Mouse (Mus musculus) thymus, adult 2 months (tissue): ENCODE data around the gene Dnttip2.

ENCODE experiments used
- CTCF ChIP-seq: fragments of 200-500 bp; IDR thresholded peaks from 2 replicates; pipeline ENCODE4 v1.5.1; 2012; ENCODE audit warnings: mild to moderate bottlenecking, control low read depth, low read length, moderate library complexity, borderline replicate concordance; ENCODE audit not compliant: control insufficient read depth, poor library complexity, insufficient read depth; ENCODE audit errors: extremely low read depth
- POLR2A ChIP-seq: fragments of 200-500 bp; IDR thresholded peaks from 2 replicates; pipeline ENCODE4 v1.6.1; 2012; ENCODE audit warnings: mild to moderate bottlenecking, low read length, control low read depth, moderate library complexity; ENCODE audit not compliant: control insufficient read depth, poor library complexity, insufficient read depth; ENCODE audit errors: extremely low read depth

DNA sequence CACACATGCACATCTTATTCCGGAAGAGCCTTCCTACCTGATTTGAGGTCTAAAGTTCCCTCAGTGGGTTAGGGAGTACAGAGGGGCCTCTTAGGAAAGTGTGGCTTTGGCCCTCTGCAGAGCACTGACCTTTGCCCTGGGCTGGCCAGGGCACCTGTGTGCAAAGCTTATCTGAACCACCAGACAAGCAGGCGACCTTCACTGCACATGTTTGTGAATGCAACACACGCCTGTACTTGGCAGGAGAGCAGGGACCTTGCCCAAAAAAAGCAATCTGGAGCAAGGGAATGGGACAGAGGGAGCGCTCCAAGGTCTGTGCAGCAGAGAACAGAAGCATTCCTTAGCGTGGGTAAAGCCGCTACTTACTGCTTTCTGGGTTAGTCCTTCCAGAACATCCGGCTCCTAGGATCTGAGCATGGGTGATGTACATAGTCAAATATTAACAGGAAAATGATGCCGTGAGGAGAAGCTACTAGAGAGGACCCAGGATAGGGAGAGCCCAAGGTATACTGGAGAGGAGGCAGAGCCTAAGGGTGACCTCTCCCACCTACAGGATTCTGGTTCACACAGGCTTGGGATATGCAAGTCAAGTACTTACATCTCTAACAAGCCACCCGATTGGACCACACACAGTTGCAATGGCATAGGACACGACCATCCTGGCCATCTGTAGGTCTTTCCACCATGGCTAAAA, 38.9 kb downstream of the Dnttip2 start:
- TF ChIP-seq CTCF (no peak), POLR2A (no peak)
